Mouse (Mus musculus): ENCODE measurements around the gene Tbx21.

- TF ChIP-seq CHD2 (IDR thresholded peaks at IDR 0.05; ENCODE audit: low read depth, low read length) (no peak), HCFC1 (IDR thresholded peaks at IDR 0.05; ENCODE audit: borderline replicate concordance, insufficient read depth, low read length) (no peak), ZNF384 (IDR thresholded peaks at IDR 0.05; ENCODE audit: low read depth, low read length) (no peak), MAFK (IDR thresholded peaks at IDR 0.05; ENCODE audit: insufficient read depth, low read depth, low read length) (no peak), ZC3H11A (IDR thresholded peaks at IDR 0.05; ENCODE audit: borderline replicate concordance, low read depth, low read length) (no peak)
These were observed 30.8 kb upstream of the Tbx21 start for GRCm38 (mm10) chr11:97145951-97146350.
